Mouse (Mus musculus): Measurements from ENCODE around the gene Crb1.

DNA sequence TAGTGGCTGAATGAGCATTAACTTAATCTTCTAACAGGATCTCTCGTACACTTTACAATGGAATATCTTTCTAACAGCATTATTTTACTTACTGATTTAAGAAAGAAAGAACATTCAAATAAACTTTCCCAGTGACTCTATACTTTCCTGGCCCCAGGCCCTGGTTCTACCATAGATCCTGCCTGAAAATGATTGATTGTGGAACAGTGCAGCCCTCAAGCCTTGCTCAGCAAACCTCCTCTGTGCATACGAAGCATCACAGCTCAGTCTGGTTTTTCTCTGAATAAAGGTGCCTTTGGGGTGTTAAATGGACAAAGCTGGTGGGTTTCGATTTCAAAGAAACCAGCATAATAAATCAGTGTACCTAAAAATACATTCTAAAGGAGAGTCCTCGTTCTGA, 153.1 kb downstream of the Crb1 start:
- TF ChIP-seq PAX5 (IDR thresholded peaks at IDR 0.05; ENCODE audit: low read length), result no peak
- TF ChIP-seq POLR2A (IDR thresholded peaks at IDR 0.05; ENCODE audit: low read depth, low read length), result no peak
- TF ChIP-seq CTCF (conservative IDR thresholded peaks at IDR 0.05 in 1 of 2, IDR thresholded peaks at IDR 0.05 in 1 of 2; ENCODE audit: low read depth in 2 of 2, low read length in 2 of 2), result no peak
- TF ChIP-seq NRF1 (IDR thresholded peaks at IDR 0.05; ENCODE audit: low read depth, low read length), result no peak
- no peak for TF ChIP-seq SIN3A (IDR thresholded peaks at IDR 0.05; ENCODE audit: low read length)

Data from CH12.LX (cell line).